Mouse (Mus musculus): ENCODE measurements around the gene Pld5. TPM values are rescaled to one million over a fixed set of nuclear protein-coding genes. Genes with fewer than 3 reads are reported as not detected.

The Pld5 gene
- total RNA-seq, 1 experiment from 2014 or later: not detected

GRCm38 (mm10) chr1:175931391-175931790 lies 343.7 kb downstream of the Pld5 start:
- ATAC-seq (replicated peaks in 1 of 2; ENCODE audit: insufficient read depth in 1 of 2, low FRiP score in 2 of 2, low TSS enrichment in 1 of 2, low read depth in 1 of 2, poor library complexity in 2 of 2, severe bottlenecking in 2 of 2): no peak

DNA sequence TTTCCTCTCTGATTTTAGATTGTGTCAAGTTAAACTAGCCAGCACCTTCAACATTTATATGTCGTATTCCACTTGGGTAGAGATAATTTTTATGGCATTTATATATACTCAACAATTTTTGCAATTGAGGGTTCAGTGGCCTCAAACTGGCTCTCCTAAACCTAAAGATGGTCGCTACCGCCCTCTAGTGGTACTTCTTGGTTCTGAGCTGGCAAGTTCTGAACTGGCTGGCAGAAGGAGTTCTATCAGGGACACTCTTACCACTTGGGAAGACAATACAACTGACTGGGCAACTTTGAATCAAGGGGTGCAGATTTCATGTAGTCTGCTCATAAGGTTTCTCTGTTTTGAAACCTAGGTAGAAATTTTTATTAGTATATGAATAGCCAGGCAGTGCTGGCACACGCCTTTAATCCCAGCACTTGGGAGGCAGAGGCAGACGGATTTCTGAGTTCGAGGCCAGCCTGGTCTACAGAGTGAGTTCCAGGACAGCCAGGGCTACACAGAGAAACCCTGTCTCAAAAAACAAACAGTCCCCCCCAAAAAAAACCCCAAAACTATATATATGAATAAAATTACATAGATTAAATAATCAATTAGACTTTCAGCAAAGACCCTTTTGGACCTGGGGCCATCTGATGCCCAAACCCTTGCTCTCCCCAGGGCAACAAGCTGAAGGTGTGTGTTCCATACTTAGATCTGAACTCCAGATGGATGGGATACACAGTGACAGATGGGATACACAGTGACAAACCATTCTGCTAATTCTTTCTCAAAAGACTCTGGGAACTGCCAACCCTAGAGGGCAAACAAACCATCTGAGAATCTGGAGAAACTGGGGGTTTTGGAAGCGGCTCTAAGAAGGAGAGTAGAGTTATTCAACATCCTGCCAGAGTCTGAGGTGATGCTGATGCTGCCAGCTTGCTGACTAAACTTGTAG lies 351.0 kb downstream of the Pld5 start:
- ATAC-seq (replicated peaks in 1 of 2; ENCODE audit: insufficient read depth in 1 of 2, low FRiP score in 2 of 2, low TSS enrichment in 1 of 2, low read depth in 1 of 2, poor library complexity in 2 of 2, severe bottlenecking in 2 of 2): peak; percentile 80 to 81; a peak in 3 of 4 replicates

GRCm38 (mm10) chr1:175921091-175921490 lies 354.0 kb downstream of the Pld5 start:
- ATAC-seq (replicated peaks in 1 of 2; ENCODE audit: insufficient read depth in 1 of 2, low FRiP score in 2 of 2, low TSS enrichment in 1 of 2, low read depth in 1 of 2, poor library complexity in 2 of 2, severe bottlenecking in 2 of 2): no peak

DNA sequence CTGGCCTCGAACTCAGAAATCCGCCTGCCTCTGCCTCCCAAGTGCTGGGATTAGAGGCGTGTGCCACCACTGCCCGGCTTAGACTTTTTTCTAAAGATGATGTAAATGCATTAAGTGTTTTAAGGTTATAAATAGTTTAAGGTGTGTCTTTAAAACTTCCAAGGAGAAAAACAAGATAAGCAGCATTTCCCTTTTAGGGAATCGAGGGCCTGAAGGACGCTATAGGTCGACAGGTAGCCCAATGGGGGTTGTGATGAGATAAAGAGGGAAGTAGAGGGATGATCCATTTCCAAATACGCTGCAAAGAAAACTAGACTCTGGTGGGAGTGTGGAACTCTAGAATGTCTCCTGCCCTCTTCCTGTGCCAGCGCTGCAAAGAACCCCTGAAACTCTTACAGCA lies 355.1 kb downstream of the Pld5 start, which contains the start of gene Gm38100:
Gene Gm38100 (plus strand): TSS at position 301 of the 400 bp plus-strand sequence.
- ATAC-seq (replicated peaks in 1 of 2; ENCODE audit: insufficient read depth in 1 of 2, low FRiP score in 2 of 2, low TSS enrichment in 1 of 2, low read depth in 1 of 2, poor library complexity in 2 of 2, severe bottlenecking in 2 of 2): no peak

- ATAC-seq (replicated peaks in 1 of 2; ENCODE audit: insufficient read depth in 1 of 2, low FRiP score in 2 of 2, low TSS enrichment in 1 of 2, low read depth in 1 of 2, poor library complexity in 2 of 2, severe bottlenecking in 2 of 2): no peak
These were observed 361.3 kb downstream of the Pld5 start for GRCm38 (mm10) chr1:175913728-175914303.

Measured in hematopoietic stem cell, adult 5-6 weeks (primary cell).